Mouse (Mus musculus): Measurements from ENCODE around the gene Epn2.

The Epn2 gene

DNA sequence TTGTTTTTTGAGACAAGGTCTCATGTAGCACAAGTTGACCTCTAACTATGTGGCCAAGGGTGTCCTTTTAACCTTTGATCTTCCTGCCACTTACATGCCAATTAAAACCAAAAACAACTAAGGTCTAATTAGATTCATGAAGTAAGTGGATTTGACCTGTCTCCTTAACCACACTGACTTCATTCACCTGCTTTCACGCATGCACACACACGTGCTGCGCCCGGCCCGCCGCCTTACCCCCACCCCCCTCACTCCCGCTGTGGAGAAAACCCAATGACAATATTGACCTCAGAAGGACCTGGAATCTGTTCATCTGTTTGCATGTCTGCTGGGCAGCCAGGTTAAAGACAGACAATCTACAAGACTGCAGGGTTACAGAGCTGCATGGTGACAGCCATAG, 38.8 kb downstream of the Epn2 start:
- DNase-seq (ENCODE audit: low spot score in 2 of 2), result no peak

GRCm38 (mm10) chr11:61537362-61537761, 42.1 kb downstream of the Epn2 start:
- DNase-seq (ENCODE audit: low spot score in 2 of 2), result no peak

GRCm38 (mm10) chr11:61536952-61537351, 42.5 kb downstream of the Epn2 start:
- no peak for DNase-seq (ENCODE audit: low spot score in 2 of 2)

DNA sequence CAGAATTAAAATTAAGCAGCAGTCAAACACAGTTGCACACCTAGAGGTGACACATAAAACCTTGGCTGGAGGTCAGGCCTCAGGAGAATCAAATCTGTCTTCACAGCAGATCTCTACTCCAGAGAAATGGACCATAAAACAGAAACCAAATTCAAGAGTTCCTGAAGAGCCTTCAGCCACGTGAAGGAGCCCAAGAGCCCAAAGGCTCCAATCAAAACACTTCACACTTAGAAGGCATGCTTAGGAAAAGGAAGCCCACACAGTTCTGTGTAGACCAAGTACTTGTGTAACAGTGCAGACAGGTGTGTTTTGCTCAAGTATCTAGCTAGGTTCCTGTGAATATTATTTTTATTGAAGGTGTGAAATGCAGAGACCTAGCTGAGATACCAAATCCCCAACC, 44.0 kb downstream of the Epn2 start:
- DNase-seq (ENCODE audit: low spot score in 2 of 2), result no peak

GRCm38 (mm10) chr11:61533571-61533970, 45.9 kb downstream of the Epn2 start:
- DNase-seq (ENCODE audit: low spot score in 2 of 2), result peak in 1 of 2 experiments; percentile 15

- DNase-seq (ENCODE audit: low spot score in 2 of 2), result no peak
Observed at GRCm38 (mm10) chr11:61532820-61533219, 46.7 kb downstream of the Epn2 start.

DNA sequence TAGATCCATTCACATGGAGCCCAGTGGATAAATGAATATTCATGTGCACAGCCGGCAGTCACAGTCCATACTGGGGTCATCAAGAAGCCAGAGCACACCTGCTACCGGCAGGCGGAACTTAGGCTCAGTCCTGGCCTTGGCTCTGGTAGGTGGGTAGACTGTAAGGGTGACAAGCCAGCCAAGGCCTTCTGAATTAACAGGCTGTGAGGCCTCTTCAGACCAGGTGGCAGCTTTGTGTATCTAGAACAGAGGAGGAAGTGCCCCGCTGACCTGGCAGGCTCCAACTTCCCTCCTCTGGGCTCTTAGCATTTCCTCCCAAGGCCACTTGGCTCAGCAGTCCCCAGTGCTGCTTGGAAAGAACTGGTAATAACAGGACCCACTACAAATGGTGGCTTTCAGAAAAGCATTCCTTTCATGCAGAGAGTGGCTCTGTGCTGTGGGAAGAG, 50.2 kb downstream of the Epn2 start:
- DNase-seq (ENCODE audit: low spot score in 2 of 2), result no peak

GRCm38 (mm10) chr11:61526872-61527271, 52.6 kb downstream of the Epn2 start:
- no peak for DNase-seq (ENCODE audit: low spot score in 2 of 2)

GRCm38 (mm10) chr11:61519484-61520107, 59.9 kb downstream of the Epn2 start:
- no peak for DNase-seq (ENCODE audit: low spot score in 2 of 2)

GRCm38 (mm10) chr11:61518871-61519270, 60.6 kb downstream of the Epn2 start:
- no peak for DNase-seq (ENCODE audit: low spot score in 2 of 2)

DNA sequence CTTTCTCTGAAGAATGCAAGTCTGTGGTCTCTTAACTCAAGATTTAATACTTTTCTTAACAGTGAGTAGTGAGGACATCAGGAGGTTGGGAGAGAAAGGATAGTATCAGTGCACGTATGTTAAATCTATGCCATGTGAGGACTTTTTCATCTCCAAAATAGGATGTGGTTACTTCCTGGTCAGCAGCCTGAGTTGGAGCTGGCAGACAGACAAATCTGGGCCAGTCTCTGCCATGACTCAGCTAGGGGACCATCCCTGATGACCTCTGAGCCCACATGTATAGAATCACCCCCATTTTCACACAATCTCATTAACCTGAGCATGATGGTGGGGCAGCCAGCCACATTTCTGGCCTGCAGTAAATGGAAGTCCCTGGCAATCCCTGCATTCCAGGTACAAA, 61.5 kb downstream of the Epn2 start:
- DNase-seq (ENCODE audit: low spot score in 2 of 2), result no peak

GRCm38 (mm10) chr11:61514953-61515352, 64.5 kb downstream of the Epn2 start:
- DNase-seq (ENCODE audit: low spot score in 2 of 2), result no peak

- peak; percentile 93 to 96 for DNase-seq (ENCODE audit: low spot score in 2 of 2)
Observed at GRCm38 (mm10) chr11:61504713-61505257, 74.7 kb downstream of the Epn2 start, which contains the start of gene B9d1. TSS of gene B9d1 (plus strand) at chr11:61505144.

DNA sequence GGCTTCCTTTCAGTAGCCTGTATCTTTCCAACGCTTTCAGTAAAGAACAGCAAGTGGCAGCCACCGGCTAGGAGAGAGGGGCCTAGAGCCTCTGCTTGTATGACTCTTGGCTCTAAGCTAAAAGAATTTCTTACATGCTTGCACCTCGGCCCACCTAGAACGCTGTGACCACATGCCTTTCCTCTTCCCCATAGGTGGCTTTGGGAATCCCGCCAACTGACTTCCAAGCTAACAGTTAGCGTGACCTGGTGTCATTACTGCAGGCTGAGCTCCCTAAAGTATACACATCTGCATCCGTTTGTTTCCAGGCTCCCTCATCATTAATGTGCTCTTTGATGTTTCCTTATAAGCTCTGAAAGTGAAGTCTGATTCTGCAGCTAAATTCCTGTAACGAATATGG, 75.6 kb downstream of the Epn2 start:
- no peak for DNase-seq (ENCODE audit: low spot score in 2 of 2)

GRCm38 (mm10) chr11:61498736-61499504, 80.6 kb downstream of the Epn2 start:
- DNase-seq (ENCODE audit: low spot score in 2 of 2), result no peak

DNA sequence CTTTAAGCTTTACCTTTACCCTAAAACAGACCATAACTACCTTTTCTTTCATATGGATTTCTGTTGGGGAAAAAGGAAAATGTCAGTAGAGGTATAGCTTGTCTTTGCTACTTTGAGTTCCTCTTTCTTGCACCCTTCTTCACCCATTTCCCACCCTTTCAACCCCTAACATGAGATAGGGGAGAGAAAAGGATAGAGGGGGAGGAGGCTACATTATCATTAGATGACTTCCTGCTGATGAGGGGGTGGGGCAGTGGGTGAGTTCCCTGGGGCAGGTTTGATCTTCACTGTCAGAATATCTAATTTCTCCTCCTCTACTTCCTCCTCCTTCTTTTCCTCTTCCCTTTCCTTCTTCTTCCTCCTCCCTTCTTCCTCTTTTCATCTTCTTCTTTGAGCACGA, 82.0 kb downstream of the Epn2 start:
- DNase-seq (ENCODE audit: low spot score in 2 of 2), result no peak

GRCm38 (mm10) chr11:61495528-61495927, 84.0 kb downstream of the Epn2 start:
- DNase-seq (ENCODE audit: low spot score in 2 of 2), result no peak

GRCm38 (mm10) chr11:61494129-61494997, 85.1 kb downstream of the Epn2 start, which contains the start of gene Mapk7:
TSS of gene Mapk7 (minus strand) at chr11:61494406.
- peak; percentile 93 to 96 for DNase-seq (ENCODE audit: low spot score in 2 of 2)

DNA sequence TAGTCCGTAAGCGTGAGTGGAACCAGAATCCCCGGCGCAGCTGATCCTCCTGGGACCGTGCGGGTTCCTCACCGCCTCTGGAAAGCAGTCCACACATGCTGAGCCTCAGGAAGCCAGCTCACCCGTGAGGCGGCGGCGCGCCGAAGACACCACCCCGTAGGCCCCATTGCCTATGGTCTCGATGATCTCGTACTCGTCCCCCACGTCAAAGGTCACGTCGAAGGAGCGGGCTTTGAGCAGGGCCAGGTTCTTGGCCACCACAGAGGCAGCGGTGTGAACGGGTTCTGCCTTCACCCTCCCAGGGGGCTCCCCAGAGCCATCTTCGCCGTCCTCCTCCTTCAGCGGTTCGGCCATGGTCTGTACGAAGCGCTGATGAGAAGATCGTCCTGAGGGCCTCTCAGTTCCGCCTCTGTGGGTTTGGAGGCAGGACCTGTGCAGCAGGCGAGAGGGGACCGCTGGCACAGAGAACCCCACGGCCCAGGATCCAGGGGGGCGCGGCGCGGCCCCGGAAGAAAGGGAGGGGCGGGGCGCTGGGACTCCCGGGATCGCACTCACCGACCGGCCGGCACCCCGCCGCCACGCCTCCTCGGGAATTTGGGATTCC, 85.9 kb downstream of the Epn2 start:
- peak in 1 of 2 experiments; percentile 37 for DNase-seq (ENCODE audit: low spot score in 2 of 2)

DNA sequence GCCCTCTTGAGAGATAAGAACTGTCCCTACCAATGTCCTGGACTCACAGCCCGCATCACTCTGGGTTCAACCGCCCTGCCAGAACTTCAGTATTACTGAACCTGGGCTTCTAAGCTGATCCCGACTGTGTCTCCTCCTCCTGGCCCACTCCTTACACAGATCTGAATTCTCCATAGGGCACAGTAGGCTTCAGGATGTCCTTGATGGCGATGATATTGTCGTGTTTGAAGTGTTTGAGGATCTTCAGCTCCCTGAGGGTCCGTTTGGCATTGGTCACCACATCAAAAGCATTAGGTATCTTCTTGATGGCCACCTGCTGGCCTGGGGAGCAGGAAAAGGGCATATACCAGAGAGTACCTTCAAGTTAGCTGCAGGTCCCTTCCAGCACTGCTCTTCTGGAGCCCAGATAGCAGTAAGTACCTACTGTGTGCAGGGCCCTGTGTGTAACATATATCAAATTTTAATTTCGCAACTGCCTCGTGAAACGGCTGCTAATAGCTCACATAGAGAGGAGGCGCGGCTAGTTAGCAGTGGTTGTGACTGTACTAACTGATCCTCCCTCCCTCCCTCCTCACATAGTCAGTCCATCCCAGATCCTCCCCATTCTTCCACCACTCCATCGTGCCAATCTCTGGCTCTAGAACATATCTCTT, 86.6 kb downstream of the Epn2 start:
- DNase-seq (ENCODE audit: low spot score in 2 of 2), result no peak

GRCm38 (mm10) chr11:61490944-61491520, 88.5 kb downstream of the Epn2 start:
- DNase-seq (ENCODE audit: low spot score in 2 of 2), result no peak
